Comparison of ENCODE assay signal across 8 mouse cellular contexts in genomic region chr17:27513279-27513915, GRCm38 (mm10). TPM values are rescaled to one million over a fixed set of nuclear protein-coding genes. Genes with fewer than 3 reads are reported as not detected.
DNase-seq lines count a peak whose midpoint lies in the region; ATAC-seq and TF ChIP-seq lines count a peak whose summit lies in the region.

No protein-coding gene starts in this region.

- peaks cover 100% of the 10 kb centered on the region for H3K27me3 ChIP-seq in heart, embryonic 13.5 days (replicated peaks)
- peaks cover 95% of the 10 kb centered on the region for H3K27me3 ChIP-seq in E14TG2a.4 (ENCODE audit: insufficient read depth, low read length)
- H3K27me3 ChIP-seq in embryonic facial prominence, embryonic 11.5 days (ENCODE audit: control insufficient read depth, insufficient read depth, low read length) = peaks cover 53% of the 10 kb centered on the region
- H3K27me3 ChIP-seq in limb, embryonic 12.5 days = peaks cover 97% of the 10 kb centered on the region

- WGBS in heart, embryonic 13.5 days = 1% methylated on average over 63 of the region's 66 CpGs
- WGBS in embryonic facial prominence, embryonic 11.5 days = 2% methylated on average over 35 of the region's 66 CpGs
- 2% methylated on average over 62 of the region's 66 CpGs for WGBS in limb, embryonic 12.5 days

- no peak for TF ChIP-seq CTCF in E14TG2a.4 (conservative IDR thresholded peaks at IDR 0.05; ENCODE audit: low read length)

- peak overlapping the region; percentile 64 for H3K4me3 ChIP-seq in heart, embryonic 13.5 days
- peak overlapping the region; percentile 74 for H3K4me3 ChIP-seq in E14TG2a.4 (replicated peaks; ENCODE audit: low read length)
- peak overlapping the region; percentile 59 for H3K4me3 ChIP-seq in embryonic facial prominence, embryonic 11.5 days (ENCODE audit: low read depth, low read length)
- H3K4me3 ChIP-seq in limb, embryonic 12.5 days (replicated peaks) = peak overlapping the region; percentile 64

- H3K4me2 ChIP-seq in heart, embryonic 13.5 days = peak overlapping the region; percentile 99
- H3K4me2 ChIP-seq in embryonic facial prominence, embryonic 11.5 days (ENCODE audit: low read depth, low read length) = peak overlapping the region; percentile 100
- H3K4me2 ChIP-seq in limb, embryonic 12.5 days = peak overlapping the region; percentile 100

- H3K9me3 ChIP-seq in heart, embryonic 13.5 days = no peaks in the 10 kb centered on the region
- H3K9me3 ChIP-seq in E14TG2a.4 (ENCODE audit: low read length) = 0 out of 2 replicates have a peak, but pooled peaks cover 3% of the 10 kb centered on the region
- no peaks in the 10 kb centered on the region for H3K9me3 ChIP-seq in embryonic facial prominence, embryonic 11.5 days (replicated peaks; ENCODE audit: control insufficient read depth, low read length)
- H3K9me3 ChIP-seq in limb, embryonic 12.5 days = no peaks in the 10 kb centered on the region

- H3K27ac ChIP-seq in heart, embryonic 13.5 days (replicated peaks) = no peak overlapping the region
- H3K27ac ChIP-seq in embryonic facial prominence, embryonic 11.5 days (replicated peaks; ENCODE audit: low read depth, low read length) = no peak overlapping the region
- no peak overlapping the region for H3K27ac ChIP-seq in limb, embryonic 12.5 days

- intact Hi-C loops in gastrocnemius, postnatal 14 days (cut with DNase I; ENCODE audit: low total_unique reads) = no loop called here

- peak overlapping the region; percentile 77 for H3K9ac ChIP-seq in heart, embryonic 13.5 days
- H3K9ac ChIP-seq in embryonic facial prominence, embryonic 11.5 days (replicated peaks; ENCODE audit: low read length) = peak overlapping the region; percentile 60
- H3K9ac ChIP-seq in limb, embryonic 12.5 days (replicated peaks) = peak overlapping the region; percentile 69

- no peaks in the 10 kb centered on the region for H3K36me3 ChIP-seq in heart, embryonic 13.5 days
- no peaks in the 10 kb centered on the region for H3K36me3 ChIP-seq in E14TG2a.4 (ENCODE audit: insufficient read depth, low read length)
- no peaks in the 10 kb centered on the region for H3K36me3 ChIP-seq in embryonic facial prominence, embryonic 11.5 days (replicated peaks; ENCODE audit: control insufficient read depth, insufficient read depth, low read depth, low read length)
- no peaks in the 10 kb centered on the region for H3K36me3 ChIP-seq in limb, embryonic 12.5 days

- peaks cover 21% of the 10 kb centered on the region for H3K4me1 ChIP-seq in heart, embryonic 13.5 days
- H3K4me1 ChIP-seq in E14TG2a.4 (replicated peaks; ENCODE audit: low read depth, low read length) = peaks cover 26% of the 10 kb centered on the region
- peaks cover 8% of the 10 kb centered on the region for H3K4me1 ChIP-seq in embryonic facial prominence, embryonic 11.5 days (ENCODE audit: control insufficient read depth, insufficient read depth, low read length)
- peaks cover 27% of the 10 kb centered on the region for H3K4me1 ChIP-seq in limb, embryonic 12.5 days (replicated peaks)

- ATAC-seq in heart, embryonic 13.5 days (ENCODE audit: extremely low read depth, insufficient number of reproducible peaks, low FRiP score, low TSS enrichment) = no peak
- no peak for ATAC-seq in embryonic facial prominence, embryonic 11.5 days (replicated peaks; ENCODE audit: insufficient number of reproducible peaks, low FRiP score, low TSS enrichment, low read depth)
- ATAC-seq in limb, embryonic 12.5 days (ENCODE audit: insufficient number of reproducible peaks, insufficient read depth, low FRiP score, low TSS enrichment, low read depth) = no peak

- no peak for DNase-seq in heart, postnatal 4 days
- no peak for DNase-seq in embryonic facial prominence, embryonic 11.5 days (ENCODE audit: low spot score)
- DNase-seq in right cerebral cortex, postnatal 4 days = peak; percentile 39
- no peak for DNase-seq in embryo, embryonic 10 days (ENCODE audit: low spot score)
- no peak for DNase-seq in gastrocnemius, postnatal 14 days

RNA-seq across cellular contexts. Expression of gene Grm4, which starts 7.8 kb away (rescaled TPM):
- 0.03 and 0.08 TPM in 2 replicates for polyA plus RNA-seq in heart, embryonic 13.5 days (2015; fragmentation: Nextera tagmentation; extraction: Ambion mirVana)
- total RNA-seq in heart, postnatal 4 days (2021) = under 1 TPM in 1 of 2 experiments, not detected in 1; 0.07 TPM
- polyA plus RNA-seq in embryonic facial prominence, embryonic 11.5 days (2014; fragmentation: Nextera tagmentation; extraction: Ambion mirVana) = 0.49 and 0.88 TPM in 2 replicates
- 0.58 and 0.59 TPM in 2 replicates for polyA plus RNA-seq in limb, embryonic 12.5 days (2016; fragmentation: Nextera tagmentation; extraction: Ambion mirVana)
- not detected for total RNA-seq in gastrocnemius, postnatal 14 days (2021)

RNA-seq across cellular contexts. Expression of gene Hmga1, which starts 42.9 kb away (rescaled TPM):
- 153 and 160 TPM in 2 replicates for polyA plus RNA-seq in heart, embryonic 13.5 days (2015; fragmentation: Nextera tagmentation; extraction: Ambion mirVana)
- 10 to 100 TPM; 54.8 to 59.1 TPM for total RNA-seq in heart, postnatal 4 days (2021)
- polyA plus RNA-seq in embryonic facial prominence, embryonic 11.5 days (2014; fragmentation: Nextera tagmentation; extraction: Ambion mirVana) = 415 and 428 TPM in 2 replicates
- 324 and 334 TPM in 2 replicates for polyA plus RNA-seq in limb, embryonic 12.5 days (2016; fragmentation: Nextera tagmentation; extraction: Ambion mirVana)
- 10 to 100 TPM; 17.2 to 18.7 TPM for total RNA-seq in gastrocnemius, postnatal 14 days (2021)

RNA-seq across cellular contexts. Expression of gene AI413582, which starts 52.2 kb away (rescaled TPM):
- polyA plus RNA-seq in heart, embryonic 13.5 days (2015; fragmentation: Nextera tagmentation; extraction: Ambion mirVana) = 16.0 and 18.3 TPM in 2 replicates
- total RNA-seq in heart, postnatal 4 days (2021) = 1 to 10 TPM; 8.7 to 8.8 TPM
- polyA plus RNA-seq in embryonic facial prominence, embryonic 11.5 days (2014; fragmentation: Nextera tagmentation; extraction: Ambion mirVana) = 13.3 and 16.7 TPM in 2 replicates
- 14.9 and 16.6 TPM in 2 replicates for polyA plus RNA-seq in limb, embryonic 12.5 days (2016; fragmentation: Nextera tagmentation; extraction: Ambion mirVana)
- total RNA-seq in gastrocnemius, postnatal 14 days (2021) = 1 to 10 TPM; 2.6 to 4.4 TPM
